Mouse (Mus musculus): Measurements from ENCODE around the gene 4930451I11Rik. TPM values are rescaled to one million over a fixed set of nuclear protein-coding genes. Genes with fewer than 3 reads are reported as not detected.

Gene 4930451I11Rik
- polyA plus RNA-seq, 2 experiments: not detected

- DNase-seq (ENCODE audit: low spot score): no peak
- ATAC-seq (ENCODE audit: low FRiP score, low read depth): no peak
- H3K4me3 ChIP-seq (replicated peaks; ENCODE audit: low read length): no peak overlapping the region
- H3K9ac ChIP-seq (ENCODE audit: low read depth, low read length, severe bottlenecking): no peak overlapping the region
- TF ChIP-seq POLR2A (IDR thresholded peaks at IDR 0.05; ENCODE audit: borderline replicate concordance, extremely low read depth, insufficient read depth, insufficient read length): no peak
- H3K9me3 ChIP-seq (ENCODE audit: control insufficient read depth, low read length): no peaks in the 10 kb centered on the region
- H3K36me3 ChIP-seq (ENCODE audit: control insufficient read depth, insufficient read depth, low read length): no peaks in the 10 kb centered on the region
- 0 out of 2 replicates have a peak, but pooled peaks cover 3% of the 10 kb centered on the region for H3K4me1 ChIP-seq (ENCODE audit: control insufficient read depth, insufficient read depth, low read length)
- H3K27ac ChIP-seq (replicated peaks; ENCODE audit: low read depth, low read length): no peak overlapping the region
- H3K4me2 ChIP-seq (replicated peaks; ENCODE audit: low read depth, low read length, severe bottlenecking): no peak overlapping the region
- 17% methylated on average over 10 of the region's 10 CpGs for WGBS
- peaks cover 24% of the 10 kb centered on the region; the same call in 1 of the 2 replicates for H3K27me3 ChIP-seq (ENCODE audit: control insufficient read depth, insufficient read depth, low read length)
These were observed 7.5 kb downstream of the 4930451I11Rik start for GRCm38 (mm10) chr7:126823940-126824339.

GRCm38 (mm10) chr7:126823202-126823711 is 8.2 kb downstream of the 4930451I11Rik start:
- H3K4me2 ChIP-seq (replicated peaks; ENCODE audit: low read depth, low read length, severe bottlenecking): peak overlapping the region; percentile 40
- no peak for TF ChIP-seq POLR2A (IDR thresholded peaks at IDR 0.05; ENCODE audit: borderline replicate concordance, extremely low read depth, insufficient read depth, insufficient read length)
- H3K9ac ChIP-seq (ENCODE audit: low read depth, low read length, severe bottlenecking): no peak overlapping the region
- peaks cover 24% of the 10 kb centered on the region; the same call in 1 of the 2 replicates for H3K27me3 ChIP-seq (ENCODE audit: control insufficient read depth, insufficient read depth, low read length)
- no peaks in the 10 kb centered on the region for H3K36me3 ChIP-seq (ENCODE audit: control insufficient read depth, insufficient read depth, low read length)
- H3K4me3 ChIP-seq (replicated peaks; ENCODE audit: low read length): peak overlapping the region; percentile 26
- no peak for DNase-seq (ENCODE audit: low spot score)
- no peak for ATAC-seq (ENCODE audit: low FRiP score, low read depth)
- H3K27ac ChIP-seq (replicated peaks; ENCODE audit: low read depth, low read length): no peak overlapping the region
- H3K9me3 ChIP-seq (ENCODE audit: control insufficient read depth, low read length): no peaks in the 10 kb centered on the region
- H3K4me1 ChIP-seq (ENCODE audit: control insufficient read depth, insufficient read depth, low read length): 0 out of 2 replicates have a peak, but pooled peaks cover 3% of the 10 kb centered on the region
- WGBS: 3% methylated on average over 10 of the region's 19 CpGs

- peaks cover 24% of the 10 kb centered on the region; the same call in 1 of the 2 replicates for H3K27me3 ChIP-seq (ENCODE audit: control insufficient read depth, insufficient read depth, low read length)
- H3K9me3 ChIP-seq (ENCODE audit: control insufficient read depth, low read length): no peaks in the 10 kb centered on the region
- H3K4me3 ChIP-seq (replicated peaks; ENCODE audit: low read length): no peak overlapping the region
- no peak overlapping the region for H3K27ac ChIP-seq (replicated peaks; ENCODE audit: low read depth, low read length)
- WGBS: 12% methylated on average over 9 of the region's 9 CpGs
- no peak overlapping the region for H3K9ac ChIP-seq (ENCODE audit: low read depth, low read length, severe bottlenecking)
- DNase-seq (ENCODE audit: low spot score) (no peak), ATAC-seq (ENCODE audit: low FRiP score, low read depth) (no peak)
- no peaks in the 10 kb centered on the region for H3K36me3 ChIP-seq (ENCODE audit: control insufficient read depth, insufficient read depth, low read length)
- H3K4me1 ChIP-seq (ENCODE audit: control insufficient read depth, insufficient read depth, low read length): 0 out of 2 replicates have a peak, but pooled peaks cover 3% of the 10 kb centered on the region
- no peak overlapping the region for H3K4me2 ChIP-seq (replicated peaks; ENCODE audit: low read depth, low read length, severe bottlenecking)
- TF ChIP-seq POLR2A (IDR thresholded peaks at IDR 0.05; ENCODE audit: borderline replicate concordance, extremely low read depth, insufficient read depth, insufficient read length): no peak
These were observed 8.7 kb downstream of the 4930451I11Rik start for GRCm38 (mm10) chr7:126822741-126823140.

- Histone ChIP-seq H3K9me3 (ENCODE audit: control insufficient read depth, low read length) (no peaks in the 10 kb centered on the region), H3K27me3 (ENCODE audit: control insufficient read depth, insufficient read depth, low read length) (peaks cover 24% of the 10 kb centered on the region; the same call in 1 of the 2 replicates), H3K4me2 (replicated peaks; ENCODE audit: low read depth, low read length, severe bottlenecking) (no peak overlapping the region), H3K4me3 (replicated peaks; ENCODE audit: low read length) (no peak overlapping the region), H3K9ac (ENCODE audit: low read depth, low read length, severe bottlenecking) (no peak overlapping the region), H3K27ac (replicated peaks; ENCODE audit: low read depth, low read length) (no peak overlapping the region), H3K36me3 (ENCODE audit: control insufficient read depth, insufficient read depth, low read length) (no peaks in the 10 kb centered on the region), H3K4me1 (ENCODE audit: control insufficient read depth, insufficient read depth, low read length) (0 out of 2 replicates have a peak, but pooled peaks cover 3% of the 10 kb centered on the region)
- DNase-seq (ENCODE audit: low spot score) (peak; percentile 68), ATAC-seq (ENCODE audit: low FRiP score, low read depth) (no peak)
- WGBS: 24% methylated on average over 7 of the region's 7 CpGs
- no peak for TF ChIP-seq POLR2A (IDR thresholded peaks at IDR 0.05; ENCODE audit: borderline replicate concordance, extremely low read depth, insufficient read depth, insufficient read length)
These were observed 9.5 kb downstream of the 4930451I11Rik start for GRCm38 (mm10) chr7:126821835-126822511.

GRCm38 (mm10) chr7:126818818-126819217 is 12.6 kb downstream of the 4930451I11Rik start:
- 0 out of 2 replicates have a peak, but pooled peaks cover 3% of the 10 kb centered on the region for H3K4me1 ChIP-seq (ENCODE audit: control insufficient read depth, insufficient read depth, low read length)
- H3K4me3 ChIP-seq (replicated peaks; ENCODE audit: low read length): no peak overlapping the region
- no peak overlapping the region for H3K9ac ChIP-seq (ENCODE audit: low read depth, low read length, severe bottlenecking)
- H3K36me3 ChIP-seq (ENCODE audit: control insufficient read depth, insufficient read depth, low read length): no peaks in the 10 kb centered on the region
- TF ChIP-seq POLR2A (IDR thresholded peaks at IDR 0.05; ENCODE audit: borderline replicate concordance, extremely low read depth, insufficient read depth, insufficient read length): no peak
- DNase-seq (ENCODE audit: low spot score) (no peak), ATAC-seq (ENCODE audit: low FRiP score, low read depth) (no peak)
- H3K27ac ChIP-seq (replicated peaks; ENCODE audit: low read depth, low read length): no peak overlapping the region
- H3K4me2 ChIP-seq (replicated peaks; ENCODE audit: low read depth, low read length, severe bottlenecking): no peak overlapping the region
- WGBS: 40% methylated on average over 1 of the region's 1 CpGs
- no peaks in the 10 kb centered on the region for H3K9me3 ChIP-seq (ENCODE audit: control insufficient read depth, low read length)
- peaks cover 9% of the 10 kb centered on the region; the same call in 1 of the 2 replicates for H3K27me3 ChIP-seq (ENCODE audit: control insufficient read depth, insufficient read depth, low read length)

Data from limb, embryonic 14.5 days (tissue).